Mouse (Mus musculus) bone marrow, adult 2 months (tissue): Measurements from ENCODE around the gene Pappa. TPM values are rescaled to one million over a fixed set of nuclear protein-coding genes. Genes with fewer than 3 reads are reported as not detected.

Experiments used
- H3K27ac ChIP-seq: fragments of 200-500 bp; 2 replicates; pipeline ENCODE4 v1.5.1; 2012; ENCODE audit warnings: low read depth, mild to moderate bottlenecking, control low read depth, inconsistent platforms, low read length; ENCODE audit not compliant: control insufficient read depth, poor library complexity, insufficient read depth
- H3K4me1 ChIP-seq: fragments of 200-500 bp; 2 replicates; pipeline ENCODE4 v1.6.1; 2011; ENCODE audit warnings: low read length; ENCODE audit not compliant: control insufficient read depth, insufficient read depth
- H3K4me3 ChIP-seq: fragments of 200-500 bp; replicated peaks from 2 replicates; pipeline ENCODE3; 2011; ENCODE audit warnings: mild to moderate bottlenecking, low read depth, low read length, control low read depth; ENCODE audit not compliant: control insufficient read depth
- CTCF ChIP-seq: fragments of 200-500 bp; IDR thresholded peaks from 2 replicates; pipeline ENCODE4 v1.5.1; 2011; ENCODE audit warnings: low read length, control low read depth; ENCODE audit not compliant: control insufficient read depth, insufficient read depth
- POLR2A ChIP-seq: fragments of 200-500 bp; IDR thresholded peaks from 2 replicates; pipeline ENCODE4 v1.6.1; 2011; ENCODE audit warnings: low read depth, mild to moderate bottlenecking, control low read depth, low read length, borderline replicate concordance; ENCODE audit not compliant: control insufficient read depth
- WGBS: fragments of 180-500 bp; shearing (Covaris S2); methylation state at CpG from one replicate; pipeline ENCODE4 v1.1.7; 2018; 5-methylcytosine and 5-hydroxymethylcytosine counted together
- polyA plus RNA-seq: library from polyadenylated mRNA; stranded (reverse); fragments of >200 nt; gene quantifications from 2 replicates; pipeline ENCODE4 v1.2.4, GENCODE M21; 2011; ENCODE audit warnings: low replicate concordance; ENCODE audit not compliant: missing spikeins, insufficient read depth, insufficient read length

Pappa gene
- polyA plus RNA-seq, 1 experiment: 2.2 TPM

- Histone ChIP-seq H3K27ac (no peak overlapping the region), H3K4me3 (no peak overlapping the region), H3K4me1 (no peaks in the 10 kb centered on the region)
- WGBS: 59% methylated on average over 3 of the region's 3 CpGs
- TF ChIP-seq CTCF (no peak), POLR2A (no peak)
These were observed 272.8 kb downstream of the Pappa start for GRCm38 (mm10) chr4:65396806-65397205.

- 84% methylated on average over 4 of the region's 4 CpGs for WGBS
- Histone ChIP-seq H3K4me1 (no peaks in the 10 kb centered on the region), H3K4me3 (no peak overlapping the region), H3K27ac (no peak overlapping the region)
- TF ChIP-seq POLR2A: no peak
- TF ChIP-seq CTCF: no peak
These were observed 275.5 kb downstream of the Pappa start for GRCm38 (mm10) chr4:65399457-65399856.

GRCm38 (mm10) chr4:65402286-65402685 is 278.3 kb downstream of the Pappa start:
- WGBS: 73% methylated on average over 5 of the region's 5 CpGs
- Histone ChIP-seq H3K27ac (no peak overlapping the region), H3K4me1 (no peaks in the 10 kb centered on the region), H3K4me3 (no peak overlapping the region)
- TF ChIP-seq POLR2A: no peak
- TF ChIP-seq CTCF: no peak

GRCm38 (mm10) chr4:65402836-65403634 is 279.1 kb downstream of the Pappa start:
- Histone ChIP-seq H3K4me3 (no peak overlapping the region), H3K27ac (no peak overlapping the region), H3K4me1 (no peaks in the 10 kb centered on the region)
- WGBS: 42% methylated on average over 6 of the region's 6 CpGs
- TF ChIP-seq POLR2A: no peak
